Mouse (Mus musculus) cerebellum, adult 9-10 months (tissue): ENCODE results near the gene Amer2.
"Not testable (repeated sequence)": the region's sequence is repeated elsewhere in the genome, so short reads cannot be mapped to it uniquely, and the experiment has no call there.

ENCODE experiments used
- DNase-seq: peaks from one replicate; pipeline ENCODE4 v3.0.0; 2022

The Amer2 gene

GRCm38 (mm10) chr14:60372821-60373309 is at the start of gene Amer2:
Gene Amer2 (plus strand): TSS chr14:60373259.
- peak; percentile 88 for DNase-seq

- not testable (repeated sequence) for DNase-seq
These were observed 33.1 kb upstream of the Amer2 start for GRCm38 (mm10) chr14:60340001-60340400.

- DNase-seq: no peak
These were observed 32.5 kb upstream of the Amer2 start for GRCm38 (mm10) chr14:60340570-60340969.

- DNase-seq: no peak
These were observed 27.7 kb upstream of the Amer2 start for GRCm38 (mm10) chr14:60345326-60345876.

DNA sequence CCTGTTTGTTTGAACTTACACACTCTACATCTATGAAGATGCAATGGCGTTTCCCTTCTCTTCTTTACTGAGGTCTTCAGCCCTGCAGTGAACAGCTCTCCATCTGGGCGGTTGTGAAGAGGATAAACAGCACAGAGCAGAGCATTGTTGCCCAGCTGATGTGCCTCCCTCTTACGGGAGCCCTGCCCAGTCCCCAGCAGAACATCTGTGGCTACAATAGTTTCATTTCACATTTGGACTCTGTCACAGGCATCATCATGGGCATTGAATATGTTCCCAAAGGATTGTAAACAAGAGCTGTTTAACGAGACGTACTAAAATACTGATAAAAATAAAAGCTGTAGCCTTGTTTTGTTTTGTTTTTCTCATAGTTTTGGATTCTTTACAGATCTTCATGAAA is 14.7 kb upstream of the Amer2 start:
- DNase-seq: no peak

DNA sequence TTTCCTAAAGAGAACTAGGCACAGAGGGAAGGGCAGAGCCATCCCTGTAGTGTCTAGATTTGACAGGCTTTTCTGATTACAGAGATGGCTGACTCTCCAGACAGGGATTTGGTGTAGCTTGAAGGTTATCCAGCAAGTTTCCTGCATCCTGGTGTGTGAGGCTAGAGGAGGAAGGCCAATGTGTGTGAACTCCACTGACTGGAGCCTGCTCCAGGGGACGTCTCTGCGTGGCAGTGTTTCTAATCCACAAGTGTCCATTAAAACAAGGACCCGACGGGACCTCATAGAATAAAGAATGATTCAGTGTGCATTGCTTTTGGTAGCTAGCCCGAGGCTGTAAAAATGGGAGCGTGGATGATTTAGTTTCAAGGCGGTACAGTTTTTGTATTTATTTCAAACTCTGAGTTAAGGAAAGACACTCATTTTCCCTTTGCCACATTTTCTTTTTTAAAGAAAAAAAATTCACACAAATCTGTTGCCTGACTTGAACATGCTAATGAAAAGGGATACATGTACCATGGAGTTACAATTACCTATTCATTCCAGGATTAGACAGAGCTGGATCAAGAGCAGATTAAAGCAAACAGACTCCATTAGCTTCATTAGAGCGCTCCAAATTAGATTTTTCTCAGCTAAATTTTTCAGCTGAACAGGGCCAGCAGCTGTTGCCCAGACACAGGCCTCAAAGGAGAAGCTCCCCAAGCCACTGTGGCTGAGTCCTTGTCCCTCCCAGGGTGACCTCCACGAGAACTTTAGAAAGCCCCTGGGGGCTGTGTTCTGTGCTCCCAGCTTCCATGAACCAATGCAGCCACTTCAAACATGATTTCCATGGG is 11.5 kb upstream of the Amer2 start:
- DNase-seq: peak; percentile 3

- DNase-seq: peak; percentile 16
These were observed 6.3 kb upstream of the Amer2 start for GRCm38 (mm10) chr14:60366729-60367128.

DNA sequence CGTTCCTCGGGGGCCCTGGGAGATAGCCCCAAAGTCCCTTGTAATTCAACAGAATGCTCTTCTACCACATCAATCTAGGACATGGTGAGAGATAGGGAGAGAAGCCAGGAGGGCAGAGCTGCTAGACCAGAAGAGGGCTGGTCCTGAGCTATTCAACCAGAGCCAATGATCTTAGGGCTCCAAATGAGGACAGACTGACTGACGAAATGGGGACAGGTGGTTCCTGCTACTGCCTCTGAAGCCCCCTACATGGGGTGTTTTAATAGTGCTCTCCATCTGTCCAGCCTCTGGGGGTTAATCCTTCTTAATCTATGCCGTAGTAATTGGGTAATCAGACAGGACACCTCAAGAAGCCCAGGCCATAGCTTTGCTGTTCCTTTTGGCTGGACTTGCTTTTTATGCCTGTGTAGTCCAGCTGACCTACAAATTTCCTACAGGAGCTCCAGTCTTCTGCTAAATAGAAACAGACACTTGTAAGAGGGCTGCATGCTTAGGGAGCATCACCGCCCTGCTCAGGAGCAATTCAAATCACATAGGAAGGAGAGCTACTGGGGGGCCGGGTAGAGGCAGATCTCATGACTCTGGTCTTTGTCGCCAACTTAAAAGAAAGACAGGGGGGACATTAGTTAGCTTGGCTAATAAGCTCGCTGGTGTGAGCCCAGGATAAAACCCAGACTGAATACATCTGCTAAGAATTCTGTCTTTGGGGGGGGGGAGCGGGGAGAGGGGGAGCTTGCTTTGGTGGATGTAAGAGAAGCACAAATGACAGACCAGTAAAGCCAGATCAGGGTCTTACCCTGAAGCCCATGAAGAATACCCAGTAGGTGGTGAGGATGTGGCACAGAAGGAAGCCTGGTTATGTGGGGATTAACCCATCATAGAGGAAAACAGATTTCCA is 4.0 kb upstream of the Amer2 start:
- peak; percentile 58 for DNase-seq

GRCm38 (mm10) chr14:60369667-60370315 is 3.3 kb upstream of the Amer2 start:
- DNase-seq: peak; percentile 36

DNA sequence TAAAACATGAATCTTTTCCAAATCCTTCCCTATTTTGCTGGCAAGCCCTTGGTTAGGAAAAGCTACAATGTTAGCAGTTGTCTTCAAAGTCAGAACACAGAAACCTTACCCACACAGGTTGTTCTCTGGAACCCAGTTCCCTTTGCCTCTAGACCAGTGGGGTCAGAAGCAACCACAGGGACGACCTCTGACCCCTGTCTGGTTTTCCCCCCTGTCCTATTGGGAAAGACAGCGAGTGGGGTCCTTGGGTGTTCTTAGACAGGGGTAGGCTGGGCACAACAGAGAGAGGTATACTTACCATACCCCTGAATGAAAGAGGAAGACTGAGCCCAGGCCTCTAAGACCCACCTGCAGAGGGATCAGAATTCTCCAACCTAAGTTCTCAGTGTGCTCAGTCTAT is 4.0 kb downstream of the Amer2 start:
- peak; percentile 64 for DNase-seq

DNA sequence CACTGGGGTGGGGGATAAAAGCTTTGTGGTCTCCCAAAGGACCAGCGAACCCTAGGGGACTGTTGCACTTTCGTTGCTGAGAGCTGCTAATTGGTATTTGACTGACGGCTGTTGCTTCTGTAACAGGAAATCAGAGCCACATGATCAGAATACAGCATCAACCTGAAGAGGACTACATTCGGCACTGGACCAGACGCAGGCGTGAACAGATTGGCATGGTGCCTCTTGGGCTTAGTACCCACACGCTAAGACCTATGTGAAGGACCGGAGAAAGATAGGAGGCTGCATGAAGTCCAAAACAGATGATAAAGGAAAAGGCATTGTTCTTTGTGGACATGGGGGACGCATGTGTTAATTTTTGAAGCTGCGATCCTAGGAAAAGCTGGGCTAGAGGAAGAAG is 4.5 kb downstream of the Amer2 start:
- peak; percentile 92 for DNase-seq

DNA sequence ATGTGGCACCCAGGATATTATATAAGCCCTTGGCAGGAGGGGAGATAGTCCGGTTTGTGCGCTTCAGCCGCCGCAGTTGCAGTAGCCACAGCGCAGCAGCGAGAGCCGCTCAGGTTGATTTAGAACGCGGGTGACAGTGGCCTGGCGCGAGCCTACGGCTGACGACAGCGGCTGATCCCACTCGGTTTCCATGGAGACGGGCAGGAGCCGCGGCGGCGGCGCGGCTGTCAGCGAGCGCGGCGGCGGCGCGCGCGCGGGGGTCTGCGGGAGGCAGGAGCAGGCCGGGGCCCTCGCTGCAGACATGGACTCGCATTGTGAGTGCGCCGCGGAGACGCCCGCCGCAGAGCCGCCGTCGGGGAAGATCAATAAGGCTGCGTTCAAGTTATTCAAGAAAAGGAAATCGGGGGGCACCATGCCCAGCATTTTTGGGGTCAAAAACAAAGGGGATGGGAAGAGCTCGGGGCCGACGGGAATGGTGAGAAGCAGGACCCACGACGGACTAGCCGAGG is 5.1 kb downstream of the Amer2 start:
- peak; percentile 95 for DNase-seq

GRCm38 (mm10) chr14:60378566-60379322 is 5.7 kb downstream of the Amer2 start:
- peak; percentile 76 for DNase-seq

GRCm38 (mm10) chr14:60379323-60379957 is 6.4 kb downstream of the Amer2 start:
- DNase-seq: peak; percentile 76

GRCm38 (mm10) chr14:60379958-60380330 is 6.9 kb downstream of the Amer2 start:
- DNase-seq: peak; percentile 61

- peak; percentile 43 for DNase-seq
These were observed 8.6 kb downstream of the Amer2 start for GRCm38 (mm10) chr14:60381671-60382070.

- peak; percentile 66 for DNase-seq
These were observed 10.8 kb downstream of the Amer2 start for GRCm38 (mm10) chr14:60383816-60384215.

DNA sequence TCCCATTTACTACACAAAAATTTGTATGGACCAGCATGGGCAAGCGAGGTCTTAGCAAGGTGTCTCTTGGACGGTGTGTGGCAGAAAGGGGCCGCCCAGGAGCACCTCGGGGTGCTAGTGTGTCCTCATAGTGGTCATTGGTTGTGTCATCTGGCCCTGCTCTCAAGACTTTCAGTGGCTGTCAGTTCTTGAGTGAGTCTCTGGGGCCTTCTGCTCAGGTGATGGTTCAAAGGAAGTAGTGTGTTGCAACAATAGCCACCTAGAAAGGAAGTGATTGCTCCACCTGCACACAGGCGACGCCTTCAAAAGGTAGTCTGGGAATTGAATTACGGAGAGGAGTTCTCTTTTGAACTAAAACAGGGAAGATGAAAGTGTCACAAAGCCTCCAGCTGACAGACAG is 11.2 kb downstream of the Amer2 start:
- no peak for DNase-seq

GRCm38 (mm10) chr14:60385079-60385643 is 12.1 kb downstream of the Amer2 start:
- DNase-seq: no peak

- no peak for DNase-seq
These were observed 13.8 kb downstream of the Amer2 start for GRCm38 (mm10) chr14:60386591-60387501.
